In the genomic region with DNA sequence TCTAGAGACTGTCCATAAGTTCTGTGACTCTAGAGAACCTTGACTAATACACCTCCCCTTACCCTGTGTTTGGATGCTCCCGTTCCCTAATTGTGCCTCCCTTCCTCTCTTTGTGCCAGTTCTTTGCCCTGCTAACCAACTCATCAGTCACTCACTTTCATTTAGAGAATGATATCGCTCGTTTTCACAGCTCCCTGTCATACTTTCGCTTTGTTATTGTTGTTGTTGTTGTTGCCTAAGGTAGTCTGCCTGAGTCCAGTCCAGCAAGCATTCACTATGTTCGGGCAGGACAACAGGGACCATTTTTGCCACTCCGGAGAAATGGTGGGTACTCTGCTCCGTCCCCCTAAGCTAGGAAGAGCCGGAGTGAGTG, we compare ENCODE assay signal across 8 mouse cellular contexts. TPM values are rescaled to one million over a fixed set of nuclear protein-coding genes. Genes with fewer than 3 reads are reported as not detected.
DNase-seq lines count a peak whose midpoint lies in the region; ATAC-seq and TF ChIP-seq lines count a peak whose summit lies in the region.
"Had no signal": no experiment of that assay in that cellular context is flagged by ENCODE, and none has a peak within 500 bp of the region (broad histone marks: within the 10 kb centered on the region; RNA-seq: fewer than 3 reads in every experiment).

No protein-coding gene starts in this region.

- no peak for TF ChIP-seq EP300 in liver, embryonic 14.5 days (IDR thresholded peaks at IDR 0.05; ENCODE audit: low read depth)

- peak overlapping the region; percentile 15; the same call in 1 of the 2 replicates for H3K9ac ChIP-seq in forebrain, postnatal 0 days
- no peak overlapping the region for H3K9ac ChIP-seq in liver, embryonic 14.5 days (replicated peaks)

- no peak for ATAC-seq in forebrain, postnatal 0 days
- ATAC-seq in liver, embryonic 14.5 days (ENCODE audit: insufficient read depth): no peak

- intact Hi-C loops in left cerebral cortex, postnatal 4 days (cut with DNase I): no loop called here

- 19% methylated on average over 8 of the region's 8 CpGs for whole genome bisulfite sequencing in thymus, adult 2 months
- WGBS in forebrain, postnatal 0 days: 52% methylated on average over 8 of the region's 8 CpGs
- 46% methylated on average over 8 of the region's 8 CpGs for WGBS in liver, embryonic 14.5 days (ENCODE audit: insufficient replicate concordance)

- no peaks in the 10 kb centered on the region for H3K4me1 ChIP-seq in thymus, adult 2 months (replicated peaks; ENCODE audit: control insufficient read depth, insufficient read depth, low read length)
- no peaks in the 10 kb centered on the region for H3K4me1 ChIP-seq in forebrain, postnatal 0 days (ENCODE audit: insufficient read depth)
- no peaks in the 10 kb centered on the region for H3K4me1 ChIP-seq in liver, embryonic 14.5 days (replicated peaks; ENCODE audit: control insufficient read depth in 2 of 2, insufficient read depth in 2 of 2, low read length in 1 of 2)

- no peaks in the 10 kb centered on the region for H3K9me3 ChIP-seq in forebrain, postnatal 0 days (ENCODE audit: low read length)
- H3K9me3 ChIP-seq in liver, embryonic 14.5 days (ENCODE audit: control insufficient read depth, low read length): no peaks in the 10 kb centered on the region

- DNase-seq in thymus, adult 2 months: no peak
- no peak for DNase-seq in thymus, postnatal 4 days
- DNase-seq in forebrain, postnatal 0 days: no peak
- DNase-seq in liver, embryonic 14.5 days (ENCODE audit: low read depth in 3 of 3, low spot score in 3 of 3): no peak
- no peak for DNase-seq in frontal cortex, postnatal 36 days (ENCODE audit: low spot score in 2 of 2)
- no peak for DNase-seq in frontal cortex, adult 2 months (ENCODE audit: extremely low spot score in 1 of 2, low spot score in 1 of 2)
- no peak for DNase-seq in left cerebral cortex, postnatal 4 days

- H3K36me3 ChIP-seq in thymus, adult 2 months (ENCODE audit: control insufficient read depth, insufficient read depth, low read length): no peaks in the 10 kb centered on the region
- H3K36me3 ChIP-seq in forebrain, postnatal 0 days (ENCODE audit: insufficient read depth): no peaks in the 10 kb centered on the region
- no peaks in the 10 kb centered on the region for H3K36me3 ChIP-seq in liver, embryonic 14.5 days (replicated peaks; ENCODE audit: control insufficient read depth, insufficient read depth, low read depth)

- TF ChIP-seq CTCF in thymus, adult 2 months (IDR thresholded peaks at IDR 0.05; ENCODE audit: borderline replicate concordance, control insufficient read depth, extremely low read depth, insufficient read depth, low read length, poor library complexity): no peak
- TF ChIP-seq CTCF in forebrain, postnatal 0 days (IDR thresholded peaks at IDR 0.05; ENCODE audit: low read depth): no peak
- TF ChIP-seq CTCF in liver, embryonic 14.5 days (IDR thresholded peaks at IDR 0.05; ENCODE audit: low read depth): no peak

- peak overlapping the region; percentile 64 for H3K4me3 ChIP-seq in thymus, adult 2 months (ENCODE audit: control insufficient read depth, insufficient read depth, low read length)
- H3K4me3 ChIP-seq in forebrain, postnatal 0 days (ENCODE audit: low read depth, low read length): peak overlapping the region; percentile 28
- H3K4me3 ChIP-seq in liver, embryonic 14.5 days (ENCODE audit: insufficient read depth in 1 of 2, low read depth in 2 of 2, low read length in 2 of 2): peak overlapping the region; percentile 40 to 69; a peak in 3 of 4 replicates

- H3K27ac ChIP-seq in thymus, adult 2 months (ENCODE audit: control insufficient read depth, insufficient read depth, low read length): no peak overlapping the region
- H3K27ac ChIP-seq in forebrain, postnatal 0 days (ENCODE audit: low read depth, low read length): no peak overlapping the region
- H3K27ac ChIP-seq in liver, embryonic 14.5 days: no peak overlapping the region

- no peaks in the 10 kb centered on the region for H3K27me3 ChIP-seq in thymus, adult 2 months (ENCODE audit: control insufficient read depth, insufficient read depth, low read length)
- no peaks in the 10 kb centered on the region for H3K27me3 ChIP-seq in forebrain, postnatal 0 days (ENCODE audit: insufficient read depth, low read length)
- H3K27me3 ChIP-seq in liver, embryonic 14.5 days (ENCODE audit: control insufficient read depth, insufficient read depth, low read length): no peaks in the 10 kb centered on the region

- H3K4me2 ChIP-seq in forebrain, postnatal 0 days (ENCODE audit: low read depth): peak overlapping the region; percentile 36
- peak overlapping the region; percentile 40 for H3K4me2 ChIP-seq in liver, embryonic 14.5 days (ENCODE audit: low read depth)

- TF ChIP-seq POLR2A in thymus, adult 2 months (IDR thresholded peaks at IDR 0.05; ENCODE audit: control insufficient read depth, extremely low read depth, insufficient read depth, low read length, poor library complexity): no peak

RNA-seq across cellular contexts. Expression of gene Ifna13, which starts 3.6 kb away (rescaled TPM):
- not detected in 2 replicates for polyA plus RNA-seq in thymus, adult 2 months (2012; rRNA removed)
- not detected in 2 replicates for total RNA-seq in forebrain, postnatal 0 days (2014; rRNA removed)
- polyA plus RNA-seq in forebrain, postnatal 0 days (2015; fragmentation: Nextera tagmentation; extraction: Ambion mirVana): not detected in 2 replicates
- polyA plus RNA-seq in liver, embryonic 14.5 days (2012; rRNA removed): not detected in 2 replicates
- polyA plus RNA-seq in liver, embryonic 14.5 days (2014; fragmentation: Nextera tagmentation; extraction: Ambion mirVana): not detected in 2 replicates
- not detected in 2 replicates for polyA plus RNA-seq in frontal cortex, adult 2 months (2012; rRNA removed)
- total RNA-seq in left cerebral cortex, postnatal 4 days (2021): not detected
- polyA plus RNA-seq: large intestine, adult 2 months had no signal

RNA-seq across cellular contexts. Expression of gene C87499, which starts 6.5 kb away (rescaled TPM):
- polyA plus RNA-seq in thymus, adult 2 months (2012; rRNA removed): not detected in 2 replicates
- total RNA-seq in forebrain, postnatal 0 days (2014; rRNA removed): not detected in 2 replicates
- polyA plus RNA-seq in forebrain, postnatal 0 days (2015; fragmentation: Nextera tagmentation; extraction: Ambion mirVana): not detected in 2 replicates
- polyA plus RNA-seq in liver, embryonic 14.5 days (2012; rRNA removed): not detected in 2 replicates
- not detected in 2 replicates for polyA plus RNA-seq in liver, embryonic 14.5 days (2014; fragmentation: Nextera tagmentation; extraction: Ambion mirVana)
- polyA plus RNA-seq in frontal cortex, adult 2 months (2012; rRNA removed): not detected in 2 replicates
- total RNA-seq in left cerebral cortex, postnatal 4 days (2021): not detected
- polyA plus RNA-seq: large intestine, adult 2 months had no signal

RNA-seq across cellular contexts. Expression of gene Ifna16, which starts 36.0 kb away (rescaled TPM):
- not detected in 2 replicates for polyA plus RNA-seq in thymus, adult 2 months (2012; rRNA removed)
- total RNA-seq in forebrain, postnatal 0 days (2014; rRNA removed): not detected in 2 replicates
- not detected in 2 replicates for polyA plus RNA-seq in forebrain, postnatal 0 days (2015; fragmentation: Nextera tagmentation; extraction: Ambion mirVana)
- polyA plus RNA-seq in liver, embryonic 14.5 days (2012; rRNA removed): not detected in 2 replicates
- not detected in 2 replicates for polyA plus RNA-seq in liver, embryonic 14.5 days (2014; fragmentation: Nextera tagmentation; extraction: Ambion mirVana)
- polyA plus RNA-seq in frontal cortex, adult 2 months (2012; rRNA removed): not detected in 2 replicates
- total RNA-seq in left cerebral cortex, postnatal 4 days (2021): not detected
- polyA plus RNA-seq: large intestine, adult 2 months had no signal

RNA-seq across cellular contexts. Expression of gene Ifna12, which starts 37.5 kb away (rescaled TPM):
- polyA plus RNA-seq in thymus, adult 2 months (2012; rRNA removed): not detected in 2 replicates
- not detected in 2 replicates for total RNA-seq in forebrain, postnatal 0 days (2014; rRNA removed)
- not detected in 2 replicates for polyA plus RNA-seq in forebrain, postnatal 0 days (2015; fragmentation: Nextera tagmentation; extraction: Ambion mirVana)
- polyA plus RNA-seq in liver, embryonic 14.5 days (2012; rRNA removed): not detected in 2 replicates
- not detected in 2 replicates for polyA plus RNA-seq in liver, embryonic 14.5 days (2014; fragmentation: Nextera tagmentation; extraction: Ambion mirVana)
- polyA plus RNA-seq in frontal cortex, adult 2 months (2012; rRNA removed): not detected in 2 replicates
- not detected for total RNA-seq in left cerebral cortex, postnatal 4 days (2021)
- polyA plus RNA-seq: large intestine, adult 2 months had no signal

RNA-seq across cellular contexts. Expression of gene Ifna2, which starts 43.0 kb away (rescaled TPM):
- not detected in 2 replicates for polyA plus RNA-seq in thymus, adult 2 months (2012; rRNA removed)
- not detected in 2 replicates for total RNA-seq in forebrain, postnatal 0 days (2014; rRNA removed)
- polyA plus RNA-seq in forebrain, postnatal 0 days (2015; fragmentation: Nextera tagmentation; extraction: Ambion mirVana): not detected in 2 replicates
- not detected in 2 replicates for polyA plus RNA-seq in liver, embryonic 14.5 days (2012; rRNA removed)
- polyA plus RNA-seq in liver, embryonic 14.5 days (2014; fragmentation: Nextera tagmentation; extraction: Ambion mirVana): not detected in 2 replicates
- polyA plus RNA-seq in frontal cortex, adult 2 months (2012; rRNA removed): not detected in 2 replicates
- not detected for total RNA-seq in left cerebral cortex, postnatal 4 days (2021)
- polyA plus RNA-seq: large intestine, adult 2 months had no signal
